Mouse (Mus musculus) stomach, postnatal 0 days (tissue): ENCODE results near the gene Carmil1.

Experiments used
- CTCF ChIP-seq: IDR thresholded peaks from 2 replicates; pipeline ENCODE4 v1.5.1; 2016; ENCODE audit warnings: antibody characterized with exemption, low read depth, mild to moderate bottlenecking, moderate library complexity
- EP300 ChIP-seq: optimal IDR thresholded peaks from 2 replicates; pipeline ENCODE3; 2016; ENCODE audit warnings: antibody characterized with exemption

GRCm38 (mm10) chr13:24094825-24095547 lies 185.6 kb downstream of the Carmil1 start:
- no peak for TF ChIP-seq CTCF
- no peak for TF ChIP-seq EP300
